Mouse (Mus musculus) midbrain, embryonic 12.5 days (tissue): ENCODE results near the gene Gm614. TPM values are rescaled to one million over a fixed set of nuclear protein-coding genes. Genes with fewer than 3 reads are reported as not detected.

Experiments
- ATAC-seq: fragments of 200-750 bp; cut with Nextera tagmentation; 2 replicates; pipeline ENCODE4 v1.8.0; 2017; ENCODE audit warnings: low read depth, moderate TSS enrichment, moderate library complexity; ENCODE audit not compliant: low FRiP score
- H3K27ac ChIP-seq: fragments of 300-500 bp; sonication (generic); replicated peaks from 2 replicates; pipeline ENCODE4 v1.5.1; 2016; ENCODE audit warnings: mild to moderate bottlenecking
- H3K27me3 ChIP-seq: fragments of 300-500 bp; sonication (generic); 2 replicates; pipeline ENCODE4 v1.6.1; 2016; ENCODE audit warnings: mild to moderate bottlenecking
- H3K36me3 ChIP-seq: fragments of 300-500 bp; sonication (generic); 2 replicates; pipeline ENCODE4 v1.6.1; 2016
- H3K4me1 ChIP-seq: fragments of 300-500 bp; sonication (generic); 2 replicates; pipeline ENCODE4 v1.6.1; 2016
- H3K4me2 ChIP-seq: fragments of 300-500 bp; sonication (generic); replicated peaks from 2 replicates; pipeline ENCODE4 v1.6.1; 2016; ENCODE audit warnings: mild to moderate bottlenecking, moderate library complexity
- H3K4me3 ChIP-seq: fragments of 300-500 bp; sonication (generic); 2 replicates; pipeline ENCODE4 v1.5.1; 2016; ENCODE audit warnings: mild to moderate bottlenecking
- H3K9ac ChIP-seq: fragments of 300-500 bp; sonication (generic); replicated peaks from 2 replicates; pipeline ENCODE4 v1.6.1; 2016; ENCODE audit warnings: mild to moderate bottlenecking, moderate library complexity
- H3K9me3 ChIP-seq: fragments of 300-500 bp; sonication (generic); 2 replicates; pipeline ENCODE4 v1.6.1; 2016; ENCODE audit warnings: mild to moderate bottlenecking
- WGBS: fragments of 180-500 bp; shearing (Covaris S2); methylation state at CpG from one replicate; pipeline ENCODE4 v1.1.7; 2016; 5-methylcytosine and 5-hydroxymethylcytosine counted together
- polyA plus RNA-seq: library from polyadenylated mRNA; unstranded; fragments of >200 nt; fragmentation: Nextera tagmentation; extraction: Ambion mirVana; gene quantifications from 2 replicates; pipeline ENCODE4 v1.2.1, GENCODE M21; 2016

The Gm614 gene
- polyA plus RNA-seq: not detected in 2 replicates

DNA sequence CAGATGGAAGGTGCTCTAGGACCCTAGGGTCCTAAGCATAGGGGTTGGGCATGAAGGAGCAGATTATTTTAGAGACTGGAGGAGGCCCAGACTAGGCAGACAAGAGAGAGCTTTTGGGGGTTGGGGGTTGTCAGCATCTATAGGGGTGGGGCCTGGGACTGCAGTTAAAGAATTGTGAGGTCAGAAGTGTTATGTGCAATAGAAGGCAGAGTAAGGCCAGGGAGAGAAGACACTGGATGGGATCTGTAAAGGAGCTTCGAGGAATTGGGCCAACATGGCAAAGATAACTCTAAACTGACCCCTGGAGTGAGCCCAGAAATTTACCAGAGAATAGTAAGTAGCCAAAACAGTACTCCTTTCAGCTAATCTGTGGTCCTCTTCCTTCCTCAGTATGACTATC is at the start of gene Gm614:
TSS of gene Gm614 (minus strand) at position 101 of the 400 bp plus-strand sequence.
- Histone ChIP-seq H3K9ac (no peak within 1 kb of the TSS), H3K4me3 (no peak within 1 kb of the TSS), H3K4me1 (peaks cover 10% of the 10 kb centered on the region), H3K9me3 (no peaks in the 10 kb centered on the region), H3K27me3 (peaks cover under 1% of the 10 kb centered on the region), H3K36me3 (no peaks in the 10 kb centered on the region), H3K4me2 (no peak within 1 kb of the TSS), H3K27ac (no peak within 1 kb of the TSS)
- WGBS: 92% methylated on average over 1 of the region's 1 CpGs
- ATAC-seq: no peak

DNA sequence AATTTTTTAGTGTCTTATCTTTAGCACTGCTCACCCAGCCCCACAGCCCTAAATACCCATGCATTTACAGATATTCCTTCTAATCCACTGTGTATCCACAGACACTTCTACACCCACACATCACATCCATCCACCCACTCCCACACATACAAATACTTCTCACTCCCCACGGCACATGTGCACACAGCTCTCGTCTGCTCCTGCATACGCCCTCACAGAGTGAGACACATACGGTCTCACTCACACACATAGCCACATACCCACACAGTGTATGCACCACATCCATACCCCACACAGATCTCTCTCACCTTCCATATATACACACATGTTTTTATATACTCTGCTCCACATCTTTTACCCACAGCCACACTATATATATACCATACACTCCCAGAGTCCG is 45.5 kb upstream of the Gm614 start:
- Histone ChIP-seq H3K36me3 (peaks cover 13% of the 10 kb centered on the region), H3K4me1 (peaks cover 12% of the 10 kb centered on the region), H3K4me2 (no peak overlapping the region), H3K27ac (no peak overlapping the region), H3K4me3 (no peak overlapping the region), H3K9ac (no peak overlapping the region), H3K27me3 (peaks cover 22% of the 10 kb centered on the region), H3K9me3 (no peaks in the 10 kb centered on the region)
- no peak for ATAC-seq
- WGBS: 94% methylated on average over 5 of the region's 5 CpGs

DNA sequence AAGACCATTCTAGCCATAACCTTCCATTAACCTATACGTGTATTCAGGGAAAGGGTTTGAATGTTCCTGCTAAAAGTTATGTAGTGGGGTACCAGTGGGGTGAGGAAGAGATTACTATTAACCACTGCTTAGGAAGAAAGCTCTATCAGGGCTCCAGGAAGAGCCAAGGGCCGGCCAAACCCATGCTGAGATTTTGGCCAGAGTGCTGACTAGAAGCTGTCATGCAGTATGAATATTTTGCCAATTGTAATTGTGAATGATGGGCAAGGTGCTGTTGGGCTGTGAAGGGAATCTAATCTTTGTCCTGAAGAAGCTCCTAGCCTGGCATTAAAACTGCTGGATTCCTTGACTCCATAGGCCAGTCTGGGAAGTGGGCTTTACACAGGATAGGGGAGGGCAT is 40.9 kb upstream of the Gm614 start:
- Histone ChIP-seq H3K36me3 (peaks cover 4% of the 10 kb centered on the region), H3K27me3 (peaks cover 41% of the 10 kb centered on the region), H3K4me1 (peaks cover 36% of the 10 kb centered on the region), H3K4me3 (no peak overlapping the region), H3K9ac (no peak overlapping the region), H3K27ac (no peak overlapping the region), H3K4me2 (no peak overlapping the region), H3K9me3 (no peaks in the 10 kb centered on the region)
- WGBS: 34% methylated on average over 2 of the region's 2 CpGs
- ATAC-seq: no peak

DNA sequence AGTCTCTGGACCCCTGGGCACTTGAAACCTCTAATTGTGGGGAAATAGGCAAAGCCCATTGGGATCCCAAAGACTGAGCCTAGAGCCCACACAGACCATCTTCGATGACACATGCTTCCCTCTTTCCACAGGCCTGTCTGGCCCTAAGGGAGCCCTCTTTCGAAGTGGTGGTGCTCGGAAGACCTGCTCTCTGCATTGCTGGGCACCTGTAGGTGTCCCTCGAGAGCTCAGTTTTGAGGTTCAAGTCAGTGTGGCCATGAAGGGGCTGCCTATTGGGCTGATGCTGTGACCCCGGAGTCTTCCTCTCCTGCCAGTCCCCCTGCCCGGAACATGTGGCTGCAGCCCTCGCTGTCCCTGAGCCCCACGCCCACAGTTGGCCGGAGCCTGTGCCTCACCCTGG is 37.9 kb upstream of the Gm614 start:
- Histone ChIP-seq H3K27me3 (peaks cover 32% of the 10 kb centered on the region), H3K4me1 (peaks cover 36% of the 10 kb centered on the region), H3K27ac (no peak overlapping the region), H3K4me3 (peak overlapping the region; percentile 49; the same call in 1 of the 2 replicates), H3K4me2 (peak overlapping the region; percentile 51), H3K36me3 (peaks cover 3% of the 10 kb centered on the region; the same call in 1 of the 2 replicates), H3K9ac (no peak overlapping the region; the same call in 1 of the 2 replicates), H3K9me3 (no peaks in the 10 kb centered on the region)
- 61% methylated on average over 9 of the region's 9 CpGs for WGBS
- ATAC-seq: no peak

DNA sequence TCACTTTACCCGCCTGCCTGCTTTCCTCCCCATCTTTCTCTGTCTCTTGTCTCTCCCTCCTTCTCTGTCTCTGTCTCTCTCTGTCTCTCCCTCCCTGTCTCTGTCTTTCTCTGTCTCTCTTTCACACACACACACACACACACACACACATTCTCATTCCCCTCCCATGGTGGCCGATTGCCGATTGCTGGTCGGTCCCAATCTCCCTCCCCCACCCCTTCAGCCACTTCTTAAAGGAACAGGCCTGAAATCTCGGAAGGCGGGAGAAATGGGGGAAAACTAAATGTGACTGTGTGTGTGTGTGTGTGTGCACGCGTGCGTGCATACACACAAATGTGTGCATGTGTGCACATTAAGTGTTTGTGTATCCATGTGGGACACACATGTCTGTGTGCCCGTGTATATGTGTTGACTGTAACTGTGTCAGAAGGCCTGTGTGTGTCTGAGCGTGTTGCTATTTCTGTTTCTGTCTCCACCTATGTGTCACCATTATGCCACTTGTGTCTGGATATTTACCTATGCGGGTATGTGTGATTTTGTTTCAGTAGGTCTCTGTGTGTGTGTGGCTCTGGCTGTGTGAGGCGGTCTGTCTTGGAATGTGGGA is 36.7 kb upstream of the Gm614 start:
- Histone ChIP-seq H3K27ac (peak overlapping the region; percentile 75), H3K9me3 (no peaks in the 10 kb centered on the region), H3K4me3 (peak overlapping the region; percentile 49), H3K9ac (peak overlapping the region; percentile 56; the same call in 1 of the 2 replicates), H3K27me3 (peaks cover 37% of the 10 kb centered on the region; the same call in 1 of the 2 replicates), H3K4me1 (peaks cover 36% of the 10 kb centered on the region), H3K36me3 (peaks cover 14% of the 10 kb centered on the region), H3K4me2 (peak overlapping the region; percentile 51)
- peak; percentile 38 for ATAC-seq
- WGBS: 30% methylated on average over 13 of the region's 13 CpGs

DNA sequence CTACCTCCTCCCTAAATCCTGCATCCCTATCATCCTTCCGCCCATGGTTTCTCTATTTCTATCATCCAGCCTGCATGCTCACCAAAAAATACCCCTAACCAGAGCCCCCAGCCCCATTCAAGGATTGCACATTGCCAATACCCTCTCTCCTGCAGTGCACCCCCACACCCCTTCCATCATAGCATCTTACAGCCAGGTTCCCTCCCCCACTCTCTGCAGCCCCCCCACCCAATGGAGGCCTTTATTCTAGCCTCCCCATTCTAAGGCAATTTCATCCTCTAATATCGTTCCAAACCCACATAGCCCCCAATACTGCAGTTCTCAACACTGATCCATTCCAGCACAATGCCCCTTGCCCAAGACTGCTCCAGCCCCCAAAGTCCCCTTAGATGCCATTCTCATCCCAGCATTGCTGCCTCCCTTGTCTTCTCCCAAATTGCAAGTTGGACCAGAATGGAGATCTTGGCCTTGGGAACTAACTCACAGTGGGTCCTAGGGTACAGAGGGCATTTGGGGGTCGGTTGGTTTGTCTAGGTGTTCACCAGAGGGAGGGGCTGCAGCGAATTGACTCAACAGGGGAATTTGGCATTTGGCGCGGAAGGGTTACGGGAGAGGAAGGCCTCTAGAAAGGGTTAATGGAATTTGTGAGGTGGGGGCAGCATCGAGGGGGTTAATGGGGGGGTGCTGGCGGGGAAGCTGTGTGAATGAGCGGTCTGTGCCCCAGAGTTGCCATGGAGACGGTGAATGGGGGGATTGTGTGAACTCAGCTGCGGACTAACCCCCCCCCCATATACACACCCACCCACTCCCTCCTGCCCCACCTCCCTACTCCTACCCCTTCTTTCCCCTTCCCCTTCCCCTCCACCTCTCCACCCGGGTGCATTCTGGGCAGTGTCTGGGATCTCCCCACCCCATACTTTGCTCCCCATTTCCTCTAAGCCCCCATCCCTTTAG is 36.0 kb upstream of the Gm614 start:
- Histone ChIP-seq H3K9me3 (no peaks in the 10 kb centered on the region), H3K4me3 (peak overlapping the region; percentile 49), H3K27ac (peak overlapping the region; percentile 75), H3K4me1 (peaks cover 36% of the 10 kb centered on the region), H3K9ac (peak overlapping the region; percentile 56), H3K4me2 (peak overlapping the region; percentile 51), H3K36me3 (peaks cover 14% of the 10 kb centered on the region), H3K27me3 (peaks cover 37% of the 10 kb centered on the region; the same call in 1 of the 2 replicates)
- WGBS: 31% methylated on average over 9 of the region's 13 CpGs
- peak; percentile 84 for ATAC-seq

DNA sequence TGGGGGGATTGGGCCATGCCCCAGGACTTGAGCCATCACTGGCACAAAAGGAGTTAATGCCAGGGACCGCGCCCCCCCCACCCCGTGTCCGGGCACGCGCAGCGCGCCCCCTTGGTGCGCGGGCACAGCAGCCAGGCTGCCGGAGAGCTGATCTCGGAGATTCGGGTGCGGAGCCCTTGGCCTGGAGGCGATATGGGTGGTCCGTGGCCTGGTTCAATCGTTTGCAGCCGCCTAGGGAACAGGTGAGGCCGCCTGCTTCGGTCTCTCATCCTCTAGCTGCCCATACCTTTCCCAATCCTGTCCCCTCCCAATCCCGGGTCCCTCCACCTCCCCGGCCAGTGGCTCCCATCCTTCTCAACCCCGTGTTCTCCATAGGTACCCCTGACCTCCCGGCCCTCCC is 35.3 kb upstream of the Gm614 start, which contains the start of gene Nlgn3:
TSS of gene Nlgn3 (plus strand) at position 114 of the 400 bp plus-strand sequence.
- Histone ChIP-seq H3K9ac (peak within 1 kb of the TSS; percentile 56), H3K4me3 (peak within 1 kb of the TSS; percentile 49), H3K9me3 (no peaks in the 10 kb centered on the region), H3K36me3 (peaks cover 17% of the 10 kb centered on the region), H3K27ac (peak within 1 kb of the TSS; percentile 75), H3K27me3 (peaks cover 35% of the 10 kb centered on the region; the same call in 1 of the 2 replicates), H3K4me2 (peak within 1 kb of the TSS; percentile 51), H3K4me1 (peaks cover 30% of the 10 kb centered on the region)
- ATAC-seq: peak; percentile 17
- 41% methylated on average over 17 of the region's 24 CpGs for WGBS

DNA sequence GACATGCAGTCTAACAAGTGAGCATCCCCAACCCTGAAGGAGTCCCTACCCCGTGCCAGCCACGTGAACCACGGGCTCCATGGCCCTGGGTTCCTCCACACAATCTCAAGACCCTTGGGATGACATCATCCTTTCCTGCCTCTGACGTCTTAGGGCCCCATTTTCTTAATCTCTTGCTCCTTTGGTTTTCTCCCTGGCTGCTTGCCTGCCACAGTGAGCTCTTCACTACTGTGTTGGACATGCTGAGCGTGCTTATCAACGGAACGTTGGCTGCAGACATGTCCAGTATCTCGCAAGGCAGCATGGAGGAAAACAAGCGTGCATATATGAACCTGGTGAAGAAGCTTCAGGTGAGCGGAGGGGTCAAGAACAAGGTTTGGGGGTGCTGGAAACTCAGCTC is 26.3 kb upstream of the Gm614 start:
- 89% methylated on average over 10 of the region's 10 CpGs for WGBS
- Histone ChIP-seq H3K4me2 (no peak overlapping the region), H3K4me1 (no peaks in the 10 kb centered on the region), H3K27ac (no peak overlapping the region), H3K9me3 (no peaks in the 10 kb centered on the region), H3K27me3 (no peaks in the 10 kb centered on the region), H3K36me3 (peaks cover 84% of the 10 kb centered on the region), H3K9ac (no peak overlapping the region), H3K4me3 (no peak overlapping the region)
- no peak for ATAC-seq

DNA sequence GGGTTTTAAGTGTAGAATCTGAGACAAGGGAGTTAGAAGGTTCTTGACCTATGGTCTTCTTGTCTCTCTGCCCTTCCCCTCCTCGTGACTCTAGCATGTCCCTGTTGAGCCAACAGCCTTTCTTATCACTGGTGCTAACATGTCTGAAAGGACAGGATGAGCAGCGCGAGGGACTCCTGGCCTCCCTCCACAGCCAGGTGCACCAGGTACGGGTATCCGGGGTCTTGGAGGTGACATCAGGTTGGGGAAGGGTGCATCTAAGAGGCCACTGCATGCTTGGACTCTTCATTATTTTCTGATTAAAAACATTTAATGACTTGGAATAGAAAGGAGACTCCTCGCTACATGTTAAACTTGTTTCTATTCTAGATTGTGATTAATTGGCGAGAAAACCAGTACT is 25.2 kb upstream of the Gm614 start:
- Histone ChIP-seq H3K9me3 (no peaks in the 10 kb centered on the region), H3K27me3 (no peaks in the 10 kb centered on the region), H3K4me3 (no peak overlapping the region), H3K4me2 (no peak overlapping the region), H3K9ac (no peak overlapping the region), H3K27ac (no peak overlapping the region), H3K36me3 (peaks cover 90% of the 10 kb centered on the region), H3K4me1 (no peaks in the 10 kb centered on the region)
- 86% methylated on average over 7 of the region's 7 CpGs for WGBS
- ATAC-seq: no peak

DNA sequence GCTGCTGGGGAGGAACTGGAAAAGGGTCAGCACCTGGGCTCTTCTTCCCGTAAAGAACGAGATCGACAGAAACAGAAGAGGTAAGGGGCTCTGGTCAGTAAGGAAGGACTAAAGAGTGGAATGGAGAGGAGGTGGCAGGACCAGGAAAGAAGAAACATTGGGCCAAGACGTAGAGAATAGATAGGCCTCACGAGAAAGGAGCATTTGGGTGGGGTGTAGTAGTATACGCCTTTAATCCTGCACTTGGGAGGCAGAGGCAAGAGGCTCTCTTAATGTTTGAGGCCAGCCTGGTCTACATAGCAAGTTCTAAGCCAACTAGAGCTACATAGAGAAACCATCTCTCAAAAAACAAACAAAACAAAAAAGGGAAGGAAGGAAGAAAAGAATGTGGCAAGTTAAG is 24.6 kb upstream of the Gm614 start:
- Histone ChIP-seq H3K4me2 (no peak overlapping the region), H3K36me3 (peaks cover 90% of the 10 kb centered on the region), H3K4me1 (no peaks in the 10 kb centered on the region), H3K27me3 (no peaks in the 10 kb centered on the region), H3K27ac (no peak overlapping the region), H3K9me3 (no peaks in the 10 kb centered on the region), H3K9ac (no peak overlapping the region), H3K4me3 (no peak overlapping the region)
- ATAC-seq: no peak
- WGBS: 92% methylated on average over 6 of the region's 6 CpGs

DNA sequence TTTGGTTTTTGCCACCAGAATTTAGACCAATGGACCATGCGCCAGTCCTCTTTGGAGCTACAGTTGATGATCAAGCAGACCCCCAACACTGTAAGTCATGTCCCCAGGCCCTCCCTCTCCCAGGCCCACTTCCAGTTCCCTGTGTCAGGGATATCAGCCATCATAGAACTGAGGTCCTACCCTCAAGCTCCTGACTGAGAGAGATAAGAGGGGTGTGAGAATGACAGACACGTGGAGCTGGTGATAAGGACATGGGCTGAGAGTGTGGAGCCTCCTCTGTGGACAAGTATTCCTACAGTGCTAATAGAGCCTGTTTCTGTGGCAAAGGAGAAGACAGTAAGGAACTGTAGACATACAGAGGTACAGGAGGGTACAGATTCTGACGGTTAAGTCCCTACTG is 23.8 kb upstream of the Gm614 start:
- no peaks in the 10 kb centered on the region for H3K4me1 ChIP-seq
- no peak overlapping the region for H3K4me3 ChIP-seq
- ATAC-seq: no peak
- WGBS: 96% methylated on average over 3 of the region's 3 CpGs
- H3K27ac ChIP-seq: no peak overlapping the region
- no peaks in the 10 kb centered on the region for H3K9me3 ChIP-seq
- H3K4me2 ChIP-seq: no peak overlapping the region
- H3K36me3 ChIP-seq: peaks cover 90% of the 10 kb centered on the region
- no peak overlapping the region for H3K9ac ChIP-seq
- no peaks in the 10 kb centered on the region for H3K27me3 ChIP-seq
